Mouse (Mus musculus): Measurements from ENCODE around the gene Ccdc130. TPM values are rescaled to one million over a fixed set of nuclear protein-coding genes. Genes with fewer than 3 reads are reported as not detected.

The Ccdc130 gene
- total and polyA plus RNA-seq, 3 experiments, result 10.2 to 26.0 TPM; not detected in 1

GRCm38 (mm10) chr8:84220105-84220504 lies 50.1 kb downstream of the Ccdc130 start:
- TF ChIP-seq ZNF384 (IDR thresholded peaks at IDR 0.05; ENCODE audit: low read depth, low read length) (no peak), ETS1 (IDR thresholded peaks at IDR 0.05; ENCODE audit: low read depth, low read length) (peak; percentile 16; the same call in 1 of the 2 replicates), GATA1 (IDR thresholded peaks at IDR 0.05; ENCODE audit: low read depth, low read length) (peak; percentile 77), SIN3A (IDR thresholded peaks at IDR 0.05; ENCODE audit: low read length) (peak; percentile 47; the same call in 1 of the 2 replicates), MEF2A (IDR thresholded peaks at IDR 0.05; ENCODE audit: extremely low read depth, insufficient replicate concordance, low read depth, low read length, poor library complexity, severe bottlenecking) (no peak), CTCF (IDR thresholded peaks at IDR 0.05 in 2 of 3, conservative IDR thresholded peaks at IDR 0.05 in 1 of 3; ENCODE audit: control insufficient read depth in 1 of 3, insufficient read depth in 1 of 3, low read depth in 2 of 3, low read length in 3 of 3, poor library complexity in 1 of 3, severe bottlenecking in 1 of 3) (no peak), CHD1 (IDR thresholded peaks at IDR 0.05; ENCODE audit: low read depth, low read length) (no peak), TCF12 (IDR thresholded peaks at IDR 0.05; ENCODE audit: low read depth, low read length) (no peak), MXI1 (IDR thresholded peaks at IDR 0.05; ENCODE audit: low read depth, low read length) (peak; percentile 86), ZKSCAN1 (IDR thresholded peaks at IDR 0.05; ENCODE audit: low read depth, low read length) (no peak), BHLHE40 (IDR thresholded peaks at IDR 0.05; ENCODE audit: borderline replicate concordance, low read depth, low read length) (no peak), USF1 (IDR thresholded peaks at IDR 0.05; ENCODE audit: low read depth, low read length) (no peak), NRF1 (IDR thresholded peaks at IDR 0.05; ENCODE audit: insufficient read depth, low read depth, low read length, poor library complexity, severe bottlenecking) (no peak), MAFK (IDR thresholded peaks at IDR 0.05; ENCODE audit: borderline replicate concordance, low read depth, low read length) (no peak), HCFC1 (IDR thresholded peaks at IDR 0.05; ENCODE audit: low read depth, low read length) (no peak), RCOR1 (IDR thresholded peaks at IDR 0.05; ENCODE audit: low read depth, low read length) (0 out of 2 replicates have a peak, but pooled peaks have one; percentile 33), MYC (IDR thresholded peaks at IDR 0.05; ENCODE audit: low read depth, low read length) (no peak; the same call in 1 of the 2 replicates), ZC3H11A (IDR thresholded peaks at IDR 0.05; ENCODE audit: low read depth, low read length) (no peak), E2F4 (IDR thresholded peaks at IDR 0.05; ENCODE audit: borderline replicate concordance, low read depth, low read length) (no peak), CHD2 (IDR thresholded peaks at IDR 0.05; ENCODE audit: low read length) (no peak), KAT2A (conservative IDR thresholded peaks at IDR 0.05; ENCODE audit: low read depth, low read length) (no peak), EP300 (IDR thresholded peaks at IDR 0.05; ENCODE audit: low read depth in 1 of 2, low read length in 2 of 2) (no peak; a peak in 1 of 4 replicates), USF2 (IDR thresholded peaks at IDR 0.05; ENCODE audit: borderline replicate concordance in 1 of 2, insufficient read depth in 1 of 2, low read depth in 1 of 2, low read length in 2 of 2) (no peak), GABPA (IDR thresholded peaks at IDR 0.05; ENCODE audit: low read depth, low read length) (no peak)
- H3K9me3 ChIP-seq (replicated peaks; ENCODE audit: insufficient read depth, low read length), result no peaks in the 10 kb centered on the region
- DNase-seq (ENCODE audit: low read depth, low spot score), result peak; percentile 73
- H3K36me3 ChIP-seq (ENCODE audit: control insufficient read depth in 1 of 2, insufficient read depth in 2 of 2, low read length in 2 of 2), result peaks cover 0 to 9% of the 10 kb centered on the region in 2 experiments; a peak in 3 of 4 replicates
- no peaks in the 10 kb centered on the region for H3K27me3 ChIP-seq (ENCODE audit: control insufficient read depth in 1 of 2, insufficient read depth in 2 of 2, low read length in 2 of 2)
- H3K9ac ChIP-seq (ENCODE audit: control insufficient read depth, low read depth, low read length, poor library complexity, severe bottlenecking), result no peak overlapping the region
- no peak overlapping the region for H3K27ac ChIP-seq (ENCODE audit: control insufficient read depth, low read depth, low read length)
- no peaks in the 10 kb centered on the region for H3K79me2 ChIP-seq (ENCODE audit: control insufficient read depth, insufficient read depth, low read length, poor library complexity)
- H3K4me3 ChIP-seq (ENCODE audit: control insufficient read depth in 1 of 2, insufficient read depth in 1 of 2, low read depth in 2 of 2, low read length in 2 of 2), result no peak overlapping the region
- H3K4me1 ChIP-seq (ENCODE audit: control insufficient read depth in 1 of 2, insufficient read depth in 2 of 2, low read length in 2 of 2), result peaks cover 5 to 32% of the 10 kb centered on the region in 2 experiments

Data from MEL (cell line).